Mouse (Mus musculus) heart, embryonic 15.5 days (tissue): ENCODE data around the gene Mrpl53. TPM values are rescaled to one million over a fixed set of nuclear protein-coding genes. Genes with fewer than 3 reads are reported as not detected.
"Not testable (repeated sequence)": the region's sequence is repeated elsewhere in the genome, so short reads cannot be mapped to it uniquely, and the experiment has no call there.

Experiments used
- ATAC-seq: fragments of 200-750 bp; cut with Nextera tagmentation; replicated peaks from 2 replicates; pipeline ENCODE4 v1.8.0; 2017; ENCODE audit warnings: low read depth, moderate TSS enrichment; ENCODE audit not compliant: insufficient number of reproducible peaks, insufficient read depth, low FRiP score
- H3K27ac ChIP-seq: fragments of 300-500 bp; sonication (generic); 2 replicates; pipeline ENCODE4 v1.5.1; 2015; ENCODE audit warnings: mild to moderate bottlenecking, inconsistent platforms
- H3K27me3 ChIP-seq: fragments of 300-500 bp; sonication (generic); 2 replicates; pipeline ENCODE4 v1.6.1; 2015; ENCODE audit warnings: inconsistent platforms
- H3K36me3 ChIP-seq: fragments of 300-500 bp; sonication (generic); 2 replicates; pipeline ENCODE4 v1.6.1; 2015; ENCODE audit warnings: mild to moderate bottlenecking, inconsistent platforms
- H3K4me1 ChIP-seq: fragments of 300-500 bp; sonication (generic); replicated peaks from 2 replicates; pipeline ENCODE4 v1.6.1; 2015; ENCODE audit warnings: inconsistent platforms
- H3K4me2 ChIP-seq: fragments of 300-500 bp; sonication (generic); 2 replicates; pipeline ENCODE4 v1.6.1; 2015; ENCODE audit warnings: inconsistent platforms, mild to moderate bottlenecking, moderate library complexity
- H3K4me3 ChIP-seq: fragments of 300-500 bp; sonication (generic); 2 replicates; pipeline ENCODE4 v1.5.1; 2015; ENCODE audit warnings: mild to moderate bottlenecking, inconsistent platforms
- H3K9ac ChIP-seq: fragments of 300-500 bp; sonication (generic); 2 replicates; pipeline ENCODE4 v1.6.1; 2015; ENCODE audit warnings: mild to moderate bottlenecking, inconsistent platforms
- H3K9me3 ChIP-seq: fragments of 300-500 bp; sonication (generic); replicated peaks from 2 replicates; pipeline ENCODE4 v1.6.1; 2016; ENCODE audit warnings: inconsistent platforms
- WGBS: fragments of 180-500 bp; shearing (Covaris S2); methylation state at CpG from one replicate; pipeline ENCODE4 v1.1.7; 2015; ENCODE audit warnings: mixed read lengths; 5-methylcytosine and 5-hydroxymethylcytosine counted together
- microRNA counts: library from miRNA; unstranded; fragments of <30 nt; microRNA quantifications from one replicate; lab custom pipeline; 2016
- microRNA-seq: library from miRNA; unstranded; fragments of <30 nt; microRNA quantifications from one replicate; pipeline ENCODE4, GENCODE M21; 2016
- polyA plus RNA-seq: library from polyadenylated mRNA; unstranded; fragments of >200 nt; fragmentation: Nextera tagmentation; extraction: Ambion mirVana; gene quantifications from 2 replicates; pipeline ENCODE4 v1.2.1, GENCODE M21; 2015

Mrpl53 gene
- polyA plus RNA-seq, 1 experiment from 2014 or later = 164 TPM

GRCm38 (mm10) chr6:83155552-83156238, 46.9 kb downstream of the Mrpl53 start:
- ATAC-seq = no peak
- peaks cover 17% of the 10 kb centered on the region for H3K27me3 ChIP-seq
- H3K9ac ChIP-seq = peak overlapping the region; percentile 48
- H3K27ac ChIP-seq = no peak overlapping the region
- no peaks in the 10 kb centered on the region; the same call in 1 of the 2 replicates for H3K36me3 ChIP-seq
- H3K4me1 ChIP-seq = peaks cover 11% of the 10 kb centered on the region
- no peaks in the 10 kb centered on the region for H3K9me3 ChIP-seq
- WGBS = 11% methylated on average over 23 of the region's 23 CpGs
- H3K4me2 ChIP-seq = peak overlapping the region; percentile 78
- peak overlapping the region; percentile 58 for H3K4me3 ChIP-seq

- Histone ChIP-seq H3K9me3 (no peaks in the 10 kb centered on the region), H3K4me3 (peak within 1 kb of the TSS; percentile 58), H3K27me3 (peaks cover 23% of the 10 kb centered on the region), H3K27ac (no peak within 1 kb of the TSS), H3K36me3 (no peaks in the 10 kb centered on the region), H3K4me2 (peak within 1 kb of the TSS; percentile 78), H3K9ac (peak within 1 kb of the TSS; percentile 48), H3K4me1 (peaks cover 13% of the 10 kb centered on the region)
- peak; percentile 68; the same call in 1 of the 2 replicates for ATAC-seq
- 2% methylated on average over 32 of the region's 32 CpGs for whole genome bisulfite sequencing
Measured at GRCm38 (mm10) chr6:83156259-83156684, 47.4 kb downstream of the Mrpl53 start, which contains the start of the genes Wdr54 and 1700003E16Rik. TSS of gene Wdr54 (minus strand) at chr6:83156397. TSS of gene 1700003E16Rik (plus strand) at chr6:83156404.

- WGBS = 32% methylated on average over 3 of the region's 3 CpGs
- H3K36me3 ChIP-seq = not testable (repeated sequence)
- H3K27me3 ChIP-seq = peaks cover 38% of the 10 kb centered on the region
Measured at GRCm38 (mm10) chr6:83159456-83159855, 50.6 kb downstream of the Mrpl53 start.

More at GRCm38 (mm10) chr6:83159456-83159855, 50.6 kb downstream of the Mrpl53 start:
- not testable (repeated sequence) for H3K4me3 ChIP-seq, H3K4me2 ChIP-seq, H3K9ac ChIP-seq, ATAC-seq, H3K9me3 ChIP-seq, H3K27ac ChIP-seq
- H3K4me1 ChIP-seq = peaks cover 31% of the 10 kb centered on the region

MicroRNA genes within 50 kb of the gene (microRNA counts, 519-probe panel; counts per million panel counts)
- 1,589 counts per million, percentile 9 among the panel's probes with 10 or more counts for microRNA mmu-miR-3470a+mmu-miR-3470b (lab: Ali Mortazavi, UCI)

Small RNA genes within 50 kb of the gene (microRNA-seq; reads per million reads assigned to microRNA genes)
- not detected for gene Mir3470a

Other genes with a start within 250 kb of the Mrpl53 start
- 0.37 and 1.1 TPM in 2 replicates for gene Sema4f, start 169.3 kb upstream of the Mrpl53 start, polyA plus RNA-seq
- gene M1ap, start 162.1 kb upstream of the Mrpl53 start, polyA plus RNA-seq = 0.57 and 1.0 TPM in 2 replicates
- gene Dok1, start 75.6 kb upstream of the Mrpl53 start, polyA plus RNA-seq = 7.1 and 10.8 TPM in 2 replicates
- gene Loxl3, start 74.9 kb upstream of the Mrpl53 start, polyA plus RNA-seq = 7.5 and 11.9 TPM in 2 replicates
- 110 and 136 TPM in 2 replicates for gene Aup1, start 54.5 kb upstream of the Mrpl53 start, polyA plus RNA-seq
- gene Htra2, start 53.8 kb upstream of the Mrpl53 start, polyA plus RNA-seq = 71.2 and 83.4 TPM in 2 replicates
- 0.28 and 1.1 TPM in 2 replicates for gene Dqx1, start 51.2 kb upstream of the Mrpl53 start, polyA plus RNA-seq
- 0.37 and 1.5 TPM in 2 replicates for gene Tlx2, start 38.7 kb upstream of the Mrpl53 start, polyA plus RNA-seq
- gene Pcgf1, start 31.2 kb upstream of the Mrpl53 start, polyA plus RNA-seq = 13.8 and 18.6 TPM in 2 replicates
- 0.42 and 0.48 TPM in 2 replicates for gene Lbx2, start 22.7 kb upstream of the Mrpl53 start, polyA plus RNA-seq
- gene Ccdc142, start 7.4 kb upstream of the Mrpl53 start, polyA plus RNA-seq = 2.3 and 2.4 TPM in 2 replicates
- gene Gm42688, start 7.4 kb upstream of the Mrpl53 start, polyA plus RNA-seq = 1.9 and 2.6 TPM in 2 replicates
- 17.6 and 27.8 TPM in 2 replicates for gene Mogs, start 6.5 kb downstream of the Mrpl53 start, polyA plus RNA-seq
- 81.9 and 99.5 TPM in 2 replicates for gene Wbp1, start 12.5 kb downstream of the Mrpl53 start, polyA plus RNA-seq
- 7.4 and 9.2 TPM in 2 replicates for gene Ino80b, start 16.4 kb downstream of the Mrpl53 start, polyA plus RNA-seq
- gene Rtkn, start 26.4 kb downstream of the Mrpl53 start, polyA plus RNA-seq = 19.3 and 26.2 TPM in 2 replicates
- gene Wdr54, start 47.4 kb downstream of the Mrpl53 start, polyA plus RNA-seq = 3.4 and 4.3 TPM in 2 replicates
- 0.91 and 1.6 TPM in 2 replicates for gene 1700003E16Rik, start 47.4 kb downstream of the Mrpl53 start, polyA plus RNA-seq
- 60.3 and 82.8 TPM in 2 replicates for gene Dctn1, start 56.9 kb downstream of the Mrpl53 start, polyA plus RNA-seq
- gene Slc4a5, start 110.8 kb downstream of the Mrpl53 start, polyA plus RNA-seq = 0.22 and 0.28 TPM in 2 replicates
- 21.0 and 24.1 TPM in 2 replicates for gene Mthfd2, start 216.9 kb downstream of the Mrpl53 start, polyA plus RNA-seq
- gene Mob1a, start 217.0 kb downstream of the Mrpl53 start, polyA plus RNA-seq = 28.1 and 38.4 TPM in 2 replicates
- 220 and 294 TPM in 2 replicates for gene Bola3, start 240.1 kb downstream of the Mrpl53 start, polyA plus RNA-seq